Mouse (Mus musculus) lung, postnatal 36 days (tissue): Measurements from ENCODE around the gene Olfr1404.
"Not testable (repeated sequence)": the region's sequence is repeated elsewhere in the genome, so short reads cannot be mapped to it uniquely, and the experiment has no call there.

ENCODE experiments used
- DNase-seq: peaks from one replicate; pipeline ENCODE4 v3.0.0; 2022; ENCODE audit warnings: mixed read lengths

Gene Olfr1404

DNA sequence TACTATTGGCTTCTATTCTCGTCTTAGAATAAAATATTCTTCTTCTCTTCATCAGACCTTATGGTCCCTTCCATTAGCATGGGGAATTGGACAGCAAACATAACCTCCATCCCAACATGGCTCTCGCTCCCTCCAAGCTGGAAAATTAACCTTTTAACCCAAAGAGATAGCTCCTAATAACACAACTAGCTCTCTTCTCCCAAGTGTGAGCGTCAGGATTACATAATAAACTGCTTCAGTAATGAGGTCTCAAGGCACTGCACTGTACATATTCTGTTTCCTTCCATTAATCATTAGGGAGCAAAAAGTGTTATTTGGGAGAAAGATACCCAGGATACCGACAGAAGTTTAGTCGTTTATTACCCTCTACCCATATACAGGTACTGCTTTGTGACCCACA lies at the start of gene Olfr1404:
Gene Olfr1404, plus strand, starts transcription at position 301 of the 400 bp plus-strand sequence.
- no peak for DNase-seq

DNA sequence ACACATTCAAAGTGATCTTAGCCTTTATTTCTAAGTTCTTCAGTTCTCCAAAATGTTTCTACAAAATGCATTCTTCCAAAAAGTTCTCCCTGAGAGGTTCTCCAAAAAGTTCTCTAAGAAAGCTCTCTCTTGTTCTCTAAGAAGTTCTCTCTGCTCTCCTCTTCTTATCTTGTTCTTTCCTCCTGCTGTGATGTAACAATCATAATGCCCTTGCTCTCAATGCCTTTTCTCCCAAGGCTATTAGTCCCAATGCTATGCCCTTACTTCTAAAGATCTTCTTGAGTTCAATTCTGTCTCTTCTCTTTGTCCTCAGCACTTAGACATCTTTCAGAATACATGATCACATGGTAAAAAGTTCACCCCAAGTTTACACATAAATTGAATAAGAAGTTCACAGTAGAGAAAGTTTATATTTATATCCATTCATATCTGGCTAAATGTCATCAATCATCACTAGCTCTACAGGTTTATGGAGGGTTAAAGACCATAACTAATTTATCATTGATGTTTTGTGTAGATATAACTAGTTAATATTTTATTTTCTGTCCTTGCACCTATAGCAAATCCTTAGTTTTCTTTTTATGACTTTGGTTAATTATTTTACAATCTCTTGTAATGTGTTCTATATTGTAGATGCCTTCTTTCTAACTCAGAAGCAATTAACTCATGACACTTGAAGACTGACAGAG lies 37.9 kb upstream of the Olfr1404 start:
- DNase-seq: no peak

DNA sequence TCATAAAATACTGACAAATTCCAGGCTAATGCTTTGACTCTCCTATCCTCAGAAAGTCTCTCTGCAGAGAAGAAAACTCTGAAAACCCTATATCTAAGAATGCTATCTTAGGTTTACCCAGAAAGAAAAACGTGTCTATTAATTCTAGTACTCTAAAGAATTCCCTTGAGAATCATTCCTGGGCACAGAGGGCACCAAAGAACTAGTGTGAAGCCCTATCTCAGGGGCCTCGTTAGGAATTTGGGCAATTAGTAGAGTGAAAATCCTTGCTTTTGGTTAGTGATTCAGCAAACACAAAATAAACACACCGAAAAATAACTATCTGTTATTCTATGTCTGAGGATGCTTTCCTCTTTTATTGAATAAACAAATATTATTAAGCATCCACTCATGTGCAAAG lies 21.7 kb upstream of the Olfr1404 start, which contains the start of gene Olfr1406:
Gene Olfr1406, minus strand, starts transcription at position 101 of the 400 bp plus-strand sequence.
- no peak for DNase-seq

DNA sequence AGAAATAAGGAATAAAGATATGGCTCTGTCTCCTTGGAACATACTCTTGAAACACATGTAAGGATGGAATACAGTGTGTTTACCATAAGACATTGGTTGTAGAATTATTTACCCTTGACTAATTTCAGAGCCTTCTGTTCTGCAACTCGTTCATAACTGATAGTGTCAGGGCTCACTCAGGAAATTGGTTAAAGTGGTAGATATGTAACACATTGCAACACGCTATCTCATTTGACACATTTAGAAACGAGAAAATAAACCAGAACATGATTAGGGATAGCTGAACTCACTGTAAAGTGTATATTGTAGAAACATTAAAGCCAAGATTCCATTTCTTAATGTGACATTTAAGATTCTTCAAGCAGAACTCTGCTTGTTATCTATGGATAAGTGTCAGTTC lies 20.1 kb upstream of the Olfr1404 start:
- no peak for DNase-seq

DNA sequence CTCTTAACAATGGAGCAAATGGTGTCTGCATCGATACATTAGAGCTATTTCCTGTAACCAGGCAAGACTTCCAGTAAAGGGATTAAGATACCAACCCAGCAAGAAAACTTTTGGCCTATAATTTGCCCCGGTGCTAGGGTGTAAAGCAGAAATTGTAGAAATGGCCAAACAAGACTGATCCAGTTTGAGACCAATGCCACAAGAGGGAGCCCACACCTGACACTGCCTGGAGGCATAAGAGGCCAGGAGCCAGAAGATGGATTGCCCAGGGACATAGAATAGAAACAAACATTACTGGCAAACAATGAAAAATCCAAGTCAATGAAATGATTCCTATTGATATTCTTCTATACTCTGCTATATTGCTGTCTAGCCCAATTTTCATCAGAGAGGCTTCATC lies 15.8 kb upstream of the Olfr1404 start:
- DNase-seq: no peak

DNA sequence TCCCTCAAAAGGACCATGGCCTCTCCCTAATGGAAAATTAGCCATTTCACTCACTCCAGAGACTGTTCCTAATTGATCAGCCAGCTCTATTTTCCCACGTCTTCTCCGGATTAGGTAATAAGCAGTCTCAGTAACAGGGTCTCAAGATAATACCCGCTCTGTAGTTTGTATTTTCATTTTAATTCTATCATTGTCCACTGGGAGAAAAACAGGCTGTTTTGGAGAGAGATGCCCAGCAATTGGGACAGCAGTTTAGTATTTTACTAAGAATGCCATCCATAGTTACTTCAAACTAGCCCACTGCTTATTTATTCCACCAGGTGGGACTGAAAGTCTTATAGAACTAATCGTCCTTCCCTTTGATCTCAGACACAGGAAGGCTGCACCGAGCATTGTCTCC lies 14.7 kb upstream of the Olfr1404 start, which contains the start of gene Olfr218:
Gene Olfr218, plus strand, starts transcription at position 301 of the 400 bp plus-strand sequence.
- no peak for DNase-seq

DNA sequence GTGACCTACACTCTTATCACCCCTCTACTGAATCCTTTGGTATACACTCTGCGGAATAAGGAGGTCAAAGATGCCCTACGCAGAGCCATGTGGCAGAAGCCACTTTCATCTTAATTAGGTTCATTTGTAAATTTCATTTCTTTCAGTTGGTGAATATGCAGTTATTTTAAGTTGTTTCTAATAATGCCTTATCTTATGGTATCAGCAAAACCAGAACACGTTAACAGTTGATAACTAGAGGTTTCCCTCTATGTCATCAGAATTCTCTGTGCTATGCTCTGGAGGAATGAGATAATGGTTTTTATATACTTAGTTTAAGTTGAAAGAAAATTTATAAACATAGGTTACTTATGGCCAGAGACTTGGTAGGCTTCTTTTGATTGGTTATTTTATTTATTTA lies 4.3 kb downstream of the Olfr1404 start:
- DNase-seq: no peak

DNA sequence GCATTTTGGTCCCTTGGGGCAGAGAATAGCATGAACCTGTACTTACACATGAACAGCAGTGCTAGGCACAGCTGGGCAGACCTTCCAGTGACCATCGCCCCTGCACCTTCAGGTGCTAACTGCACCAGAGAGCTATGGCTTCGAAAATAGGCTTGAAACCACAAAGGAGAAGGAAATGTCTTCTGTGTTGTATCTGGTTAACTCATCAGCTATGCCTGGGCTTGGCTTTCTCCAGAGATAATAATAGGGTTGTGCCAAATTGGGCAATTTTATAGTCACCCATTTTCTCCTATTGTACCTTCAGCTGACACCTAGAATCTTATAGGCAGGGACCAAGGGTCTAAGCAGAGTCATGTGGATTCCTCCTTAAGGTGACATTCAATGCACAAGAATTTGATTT lies 14.9 kb downstream of the Olfr1404 start, which contains the start of gene Fcer1a:
Gene Fcer1a, minus strand, starts transcription at position 134 of the 400 bp plus-strand sequence.
- no peak for DNase-seq

DNA sequence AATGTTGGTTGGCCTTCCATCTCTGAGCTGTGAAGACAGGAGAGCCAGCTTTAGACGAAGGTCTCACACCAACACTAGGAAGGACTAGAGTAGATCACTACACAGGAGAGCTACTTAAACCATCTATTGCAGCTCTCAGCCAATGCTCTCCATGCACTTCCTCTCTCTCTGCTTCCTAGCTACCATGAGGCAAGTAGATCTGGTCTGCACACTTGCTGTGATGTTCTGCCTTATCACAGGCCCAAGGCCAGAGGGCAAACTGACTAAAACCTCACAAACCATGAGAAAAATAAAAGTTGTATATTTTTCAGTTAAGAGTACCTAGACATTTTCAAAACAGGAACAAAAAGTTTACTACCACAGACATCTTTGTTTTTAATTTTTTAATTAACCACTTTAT lies 24.8 kb downstream of the Olfr1404 start:
- not testable (repeated sequence) for DNase-seq

DNA sequence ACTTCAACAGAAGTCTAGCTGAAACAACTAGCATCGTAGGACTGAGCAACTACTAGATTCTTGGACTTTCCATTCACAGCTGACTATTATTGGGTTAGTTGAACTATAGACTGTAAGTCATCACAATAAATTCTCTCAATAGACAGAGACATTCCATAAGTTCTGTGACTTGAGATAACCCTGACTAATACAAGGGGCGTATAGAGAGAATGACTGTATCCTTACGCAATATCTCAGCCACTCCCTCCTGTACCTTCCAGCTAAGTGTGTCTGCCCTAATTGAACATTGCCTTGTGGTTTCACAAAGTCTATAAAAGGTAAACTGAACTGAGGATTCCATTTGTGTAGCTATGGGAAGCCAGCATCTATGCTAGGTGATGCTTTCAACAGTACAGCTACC lies 37.7 kb downstream of the Olfr1404 start:
- no peak for DNase-seq

DNA sequence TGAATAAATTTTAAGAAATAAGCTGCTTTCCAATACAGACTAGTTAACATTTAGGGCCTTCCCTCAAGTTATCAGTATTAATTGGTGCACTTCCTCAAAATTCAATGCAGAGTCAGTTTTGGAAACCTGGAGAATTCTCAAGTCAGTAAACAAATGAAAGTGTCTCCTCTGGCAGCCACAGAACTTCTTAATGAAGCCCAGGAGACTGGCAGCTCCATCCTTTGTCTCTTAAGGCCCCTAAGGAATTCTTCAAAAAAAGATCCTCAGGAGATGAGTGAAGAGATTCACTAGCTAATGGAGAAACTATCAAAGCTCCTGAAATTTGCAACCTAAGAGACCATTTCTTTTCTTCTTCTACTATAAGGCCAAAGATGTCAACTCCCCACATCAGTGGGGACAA lies 53.5 kb downstream of the Olfr1404 start, which contains the start of gene Olfr418:
Gene Olfr418, plus strand, starts transcription at position 301 of the 400 bp plus-strand sequence.
- DNase-seq: no peak
